Mouse (Mus musculus): ENCODE measurements around the gene Tshz2.

The Tshz2 gene

DNA sequence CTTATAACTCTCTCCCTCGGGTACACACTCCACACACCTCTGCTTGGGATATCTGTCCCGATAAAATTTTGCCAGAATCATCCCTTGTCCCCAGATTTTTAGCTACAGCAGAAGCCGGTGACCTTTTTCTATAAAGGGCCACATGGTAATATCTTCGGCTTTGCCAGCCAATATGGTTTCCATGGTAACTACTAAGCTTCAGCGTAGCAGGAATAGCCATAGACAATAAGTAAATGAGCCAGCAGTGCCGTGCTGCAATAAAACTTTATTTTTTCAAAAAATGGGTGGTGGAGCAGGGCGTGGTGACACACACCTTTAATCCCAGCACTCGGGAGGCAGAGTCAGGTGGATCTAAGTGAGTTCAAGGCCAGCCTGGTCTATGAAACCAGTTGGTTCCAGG, 370.9 kb downstream of the Tshz2 start:
- DNase-seq (ENCODE audit: low spot score), result no peak

DNA sequence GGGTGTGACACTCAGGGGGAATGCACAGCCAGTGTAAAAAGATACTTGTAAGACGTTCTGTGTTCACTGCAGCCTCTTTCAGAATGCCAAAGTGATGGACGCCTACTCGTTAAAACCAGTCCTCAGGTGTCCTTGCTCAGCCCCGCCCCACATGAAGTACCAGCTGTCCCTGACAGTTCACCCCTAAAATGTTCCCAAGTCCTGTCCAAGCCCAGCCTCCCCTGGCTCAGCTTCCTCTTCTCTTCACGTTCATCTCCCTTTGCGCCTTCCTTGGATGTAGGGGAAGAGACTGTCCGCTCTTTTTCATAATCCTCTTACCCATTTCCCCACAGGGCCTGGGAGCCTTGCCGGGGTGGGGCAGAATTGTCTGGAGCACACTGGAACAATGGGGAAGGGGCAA, 374.0 kb downstream of the Tshz2 start:
- DNase-seq (ENCODE audit: low spot score), result no peak

DNA sequence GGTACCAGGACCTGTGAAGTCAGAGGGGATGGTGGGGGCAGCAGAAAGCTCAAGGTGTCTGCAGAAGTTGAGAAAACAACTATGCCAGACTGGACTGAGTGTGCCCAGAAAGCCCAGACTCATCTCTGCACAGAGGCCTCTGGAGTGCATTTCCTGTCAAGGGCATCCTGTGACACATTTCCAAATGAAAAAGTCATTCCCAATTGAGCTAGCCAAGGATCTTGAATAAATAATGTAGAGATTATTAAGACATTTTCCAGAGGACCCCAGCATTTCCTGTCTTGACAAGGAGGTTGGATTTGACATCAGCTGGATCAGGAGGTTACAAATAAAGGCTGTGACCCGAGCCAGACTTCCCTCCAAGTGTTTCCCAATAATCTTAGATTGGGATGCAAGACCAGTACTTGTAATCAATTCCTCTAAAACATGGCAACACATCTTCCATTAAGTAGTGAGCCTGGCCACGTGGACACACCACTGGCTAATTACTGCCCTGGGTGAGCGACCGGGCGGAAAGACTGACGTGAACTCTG, 374.7 kb downstream of the Tshz2 start:
- no peak for DNase-seq (ENCODE audit: low spot score)

DNA sequence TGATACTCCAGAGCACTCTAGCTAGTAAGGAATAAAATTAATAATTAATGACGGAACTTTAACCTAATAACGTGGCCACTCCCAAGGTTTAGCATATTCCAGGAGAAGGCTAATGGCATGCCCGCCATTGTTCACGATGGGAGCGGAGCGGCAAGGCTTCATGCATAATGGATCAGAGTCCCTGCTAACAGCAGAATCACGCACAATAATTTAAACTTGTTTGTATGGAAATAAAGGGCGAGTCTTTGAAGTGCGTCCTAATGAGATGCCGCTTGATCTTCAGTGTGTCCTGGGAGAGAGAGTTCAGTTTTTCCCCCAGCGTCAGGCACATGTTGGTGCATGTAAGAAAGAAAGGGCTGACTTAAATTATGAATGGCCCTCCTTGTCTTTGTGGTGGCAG, 376.9 kb downstream of the Tshz2 start:
- peak; percentile 16 for DNase-seq (ENCODE audit: low spot score)

DNA sequence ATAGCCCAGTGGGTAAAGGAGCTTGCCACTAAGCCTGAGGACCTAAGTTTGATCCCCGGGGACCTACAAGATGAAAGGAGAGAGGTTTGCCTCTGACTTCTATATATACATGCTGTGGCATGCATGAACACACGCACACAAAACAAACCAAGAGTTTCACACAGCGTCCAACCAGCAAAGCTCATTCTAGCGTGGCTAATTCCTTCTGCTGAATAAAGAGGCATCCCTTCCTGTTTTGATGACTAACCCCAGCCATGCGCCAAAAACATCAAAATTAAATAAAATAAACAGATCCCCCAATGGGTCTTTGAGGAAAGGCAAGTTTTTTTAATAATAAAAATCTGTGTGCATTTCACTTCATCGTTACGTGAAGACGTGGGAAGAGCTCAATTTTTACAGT, 379.0 kb downstream of the Tshz2 start:
- no peak for DNase-seq (ENCODE audit: low spot score)

DNA sequence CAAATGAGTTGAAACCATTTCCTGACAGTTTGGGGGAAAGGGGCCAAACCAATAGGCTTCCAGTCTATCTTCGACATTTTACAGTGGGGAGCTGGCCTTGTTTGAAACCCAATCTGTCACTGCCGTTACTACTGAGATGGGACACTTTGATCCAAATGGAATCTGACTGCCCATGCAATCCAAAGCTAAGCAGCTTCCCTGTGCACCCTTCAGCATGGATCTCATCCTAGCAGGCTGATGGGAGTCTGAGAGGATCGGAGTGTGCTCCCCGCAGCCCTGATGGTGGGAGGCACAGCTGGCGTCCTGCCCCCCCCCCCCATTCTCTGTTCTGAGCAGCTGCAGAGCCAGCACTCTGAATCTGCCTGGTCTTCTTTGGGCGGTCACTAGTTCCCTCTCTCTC, 384.5 kb downstream of the Tshz2 start:
- DNase-seq (ENCODE audit: low spot score), result no peak

DNA sequence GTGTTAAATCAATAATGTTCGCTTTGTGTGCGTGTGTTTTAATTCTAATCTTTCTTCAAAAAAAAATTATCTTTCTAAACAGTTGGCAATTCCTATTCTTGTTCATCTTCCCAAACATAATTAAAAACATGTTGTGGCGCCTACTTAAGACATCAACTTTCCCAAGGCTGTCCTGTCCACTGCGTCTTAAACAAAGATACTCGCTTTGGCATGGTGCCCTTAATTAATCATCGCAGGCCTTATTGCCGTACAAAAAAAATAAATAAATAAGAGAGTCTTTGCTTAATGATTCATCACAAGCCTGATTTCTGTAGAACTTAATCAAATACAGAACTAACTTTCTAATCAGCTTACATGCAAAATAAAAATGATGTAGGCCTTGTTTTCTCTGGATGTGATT, 385.1 kb downstream of the Tshz2 start:
- no peak for DNase-seq (ENCODE audit: low spot score)

DNA sequence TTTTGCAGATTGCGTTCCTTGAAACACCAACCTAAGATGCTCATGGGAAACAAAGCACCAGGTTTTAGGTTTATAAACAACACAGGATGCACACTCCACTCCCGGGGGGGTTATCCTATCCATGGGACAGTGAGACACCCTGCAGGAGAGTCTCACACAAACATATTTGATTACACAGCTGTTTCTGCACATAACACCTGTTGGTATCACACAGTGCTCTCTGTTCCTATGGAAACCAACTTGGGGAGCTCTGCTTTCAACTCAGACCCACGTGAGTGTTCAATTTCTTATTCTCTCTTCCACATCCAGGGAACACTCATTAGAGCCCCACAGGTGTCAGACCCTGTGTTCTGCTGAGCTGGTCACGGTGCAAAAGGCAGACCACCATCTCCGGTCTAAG, 390.1 kb downstream of the Tshz2 start:
- DNase-seq (ENCODE audit: low spot score), result no peak

DNA sequence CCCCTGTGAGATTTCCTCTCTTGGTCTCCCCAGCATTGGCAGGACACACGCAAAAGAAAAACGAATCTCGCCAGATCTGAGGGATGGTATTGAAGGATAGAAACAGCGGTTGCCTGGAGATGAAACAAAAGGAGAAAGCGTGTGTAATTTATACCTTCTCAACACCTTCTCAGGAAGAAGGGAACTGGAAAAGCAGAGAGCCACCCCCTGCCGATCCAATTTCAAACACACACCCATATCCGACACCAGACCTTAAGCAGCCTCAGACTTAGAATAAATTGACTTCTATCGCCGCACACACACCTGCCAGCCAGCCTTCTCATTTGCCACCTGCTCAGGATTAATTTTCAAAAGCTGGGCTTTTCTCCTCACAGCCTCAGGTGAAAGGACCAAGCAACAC, 390.9 kb downstream of the Tshz2 start:
- DNase-seq (ENCODE audit: low spot score), result no peak

DNA sequence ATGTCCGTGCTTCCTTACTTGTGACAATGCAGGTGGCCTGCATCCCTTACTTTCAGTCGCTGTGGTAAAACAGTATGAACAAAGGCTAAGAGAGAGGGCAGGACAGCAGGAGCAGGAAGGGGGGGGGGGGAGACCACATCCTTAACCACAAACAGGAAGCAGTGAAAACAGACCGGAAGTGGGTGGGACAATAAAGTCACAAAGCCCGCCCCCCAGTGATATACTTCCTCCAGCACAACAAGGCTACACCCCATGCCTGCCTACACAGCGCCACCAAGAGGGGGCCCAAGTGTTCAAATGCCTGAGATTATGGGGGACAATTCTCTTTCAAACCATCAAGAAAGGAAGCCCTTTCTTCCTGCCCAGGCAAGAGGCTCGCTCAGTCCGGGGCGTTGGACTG, 392.1 kb downstream of the Tshz2 start:
- DNase-seq (ENCODE audit: low spot score), result no peak

DNA sequence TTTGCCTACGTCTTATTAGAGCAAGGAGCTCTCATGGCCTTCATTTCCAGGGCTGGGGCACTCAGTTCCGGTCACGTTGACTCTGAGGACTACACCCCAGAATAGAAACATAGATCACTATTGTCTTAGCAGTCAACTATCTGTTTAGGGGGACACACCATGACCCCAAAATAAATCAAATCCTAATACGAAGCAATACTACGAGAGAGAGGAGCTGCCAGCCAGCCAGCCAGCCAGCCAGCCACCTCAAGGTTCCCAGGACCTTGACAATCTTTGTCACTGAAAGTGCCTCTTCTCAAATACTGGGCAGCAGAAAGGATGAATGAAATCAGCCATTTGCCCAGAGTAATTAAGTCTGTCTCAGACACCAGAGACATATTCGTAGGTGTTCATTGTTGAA, 393.1 kb downstream of the Tshz2 start:
- DNase-seq (ENCODE audit: low spot score), result no peak

DNA sequence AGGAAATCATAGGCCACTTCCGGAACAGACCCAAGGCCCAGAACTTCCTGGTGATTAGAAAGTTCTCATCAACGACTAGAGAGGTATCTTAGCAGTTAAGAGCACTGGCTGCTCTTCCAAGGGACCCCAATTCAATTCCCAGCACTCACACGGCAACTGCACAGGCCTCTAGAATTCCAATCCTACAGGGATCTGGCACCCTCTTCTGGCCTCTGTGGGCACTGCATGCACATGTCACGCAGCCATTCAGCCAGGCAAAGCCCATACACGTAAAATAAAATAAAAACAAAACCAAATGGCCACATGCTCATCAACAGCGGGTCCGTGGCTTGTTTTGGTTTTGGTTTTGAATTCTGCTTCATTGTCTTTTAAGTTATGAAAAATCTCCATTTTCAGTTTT, 395.0 kb downstream of the Tshz2 start:
- no peak for DNase-seq (ENCODE audit: low spot score)

DNA sequence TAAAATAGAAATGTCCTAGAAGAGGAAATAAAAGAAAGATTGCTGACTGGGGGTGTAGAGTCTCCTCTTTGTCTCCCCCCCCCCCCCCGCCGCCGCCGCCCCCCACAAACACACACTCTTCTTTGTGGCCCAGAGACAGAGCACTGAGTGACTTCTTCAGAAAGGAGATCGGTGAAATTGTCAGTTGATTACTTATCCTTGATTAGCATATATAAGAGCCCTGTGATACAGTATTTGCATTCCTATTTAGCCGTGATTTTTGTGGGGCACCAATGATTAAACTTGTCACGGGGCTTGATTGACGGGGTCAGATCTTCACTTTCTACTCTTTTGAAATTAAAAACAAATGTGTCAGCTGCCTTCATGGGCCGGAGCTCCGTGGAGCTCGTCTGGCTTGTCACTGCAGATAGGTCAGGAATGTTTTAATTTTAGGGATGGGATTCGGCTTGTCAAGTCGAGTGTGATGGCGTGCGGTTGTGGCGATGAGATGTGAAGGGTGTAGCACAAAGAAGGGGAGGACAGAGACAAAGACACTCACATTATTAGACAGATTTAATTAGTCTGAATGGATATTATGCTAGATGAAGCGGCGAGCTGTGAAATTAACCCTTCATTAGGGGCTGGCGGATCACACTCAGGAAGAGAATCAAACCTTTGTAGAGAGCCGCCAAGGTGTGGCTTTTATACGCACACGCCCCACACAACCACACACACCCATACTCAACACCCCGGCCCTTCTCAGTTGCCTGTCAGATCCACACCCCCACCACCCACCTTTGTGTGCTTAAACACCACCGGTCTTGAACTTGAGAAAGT, 395.9 kb downstream of the Tshz2 start:
- no peak for DNase-seq (ENCODE audit: low spot score)

DNA sequence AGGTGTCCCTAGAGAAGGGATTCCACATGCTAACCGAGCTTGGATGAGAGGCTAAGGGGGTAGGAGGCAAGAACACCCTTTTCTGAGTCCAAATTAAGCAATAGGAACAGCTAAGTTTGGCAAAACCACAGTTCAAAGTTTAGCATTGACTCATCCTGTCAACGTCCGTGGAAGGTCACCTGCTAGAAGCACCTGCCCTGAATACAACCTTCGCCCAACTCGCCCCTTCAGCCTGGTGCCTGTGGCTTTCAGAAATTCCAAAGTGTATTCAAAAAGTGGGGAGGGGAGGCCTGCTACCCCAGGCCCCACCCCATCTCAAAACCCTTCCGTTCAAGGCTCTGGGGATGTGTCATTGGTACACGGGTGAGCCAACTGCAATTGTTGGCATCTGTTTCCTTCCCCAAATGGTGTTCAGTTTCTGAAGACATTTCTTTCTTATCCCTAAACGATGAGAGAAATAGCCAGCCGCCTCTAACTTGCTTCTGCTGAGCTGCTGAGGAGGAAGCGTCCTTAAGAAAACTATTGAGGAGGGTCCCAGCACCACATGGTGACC, 396.6 kb downstream of the Tshz2 start:
- no peak for DNase-seq (ENCODE audit: low spot score)

DNA sequence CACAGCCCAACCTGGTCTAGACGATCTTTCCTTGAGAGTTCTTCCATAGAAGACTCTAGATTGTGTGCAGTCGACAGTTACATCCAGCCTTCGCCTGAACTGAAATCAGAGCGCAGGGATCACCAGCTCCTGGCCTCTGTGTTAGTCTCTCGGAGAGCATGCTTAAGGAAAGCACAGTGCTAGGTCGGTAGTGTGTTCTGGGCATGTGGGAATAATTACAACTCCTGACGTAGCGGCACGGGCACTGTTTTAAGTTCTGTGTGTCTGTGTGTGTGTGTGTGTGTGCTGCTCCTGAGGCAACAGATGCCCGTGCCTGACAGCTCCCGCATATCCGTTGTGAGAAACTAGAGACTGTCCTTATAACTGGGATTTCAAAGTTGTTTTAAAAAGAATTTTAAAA, 398.4 kb downstream of the Tshz2 start:
- DNase-seq (ENCODE audit: low spot score), result no peak

DNA sequence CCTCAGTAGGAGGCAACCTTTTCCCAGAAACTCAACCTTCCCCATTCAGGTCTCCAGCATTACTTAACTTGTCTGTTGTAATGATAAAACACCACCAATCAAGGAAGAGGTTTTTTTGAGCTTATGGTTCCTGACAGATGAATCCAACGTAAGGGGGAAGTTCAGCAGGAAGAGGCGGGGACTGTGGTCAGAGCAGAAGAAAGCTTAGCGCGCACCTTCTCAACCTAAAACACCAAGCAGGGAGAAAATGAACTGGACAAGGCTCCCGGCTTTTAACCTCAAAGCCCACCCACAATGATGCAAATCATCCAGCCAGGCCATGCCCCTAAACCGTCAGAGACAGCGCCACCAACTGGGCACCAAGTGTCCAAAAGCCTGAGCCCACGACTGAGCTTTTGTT, 399.1 kb downstream of the Tshz2 start:
- DNase-seq (ENCODE audit: low spot score), result no peak

DNA sequence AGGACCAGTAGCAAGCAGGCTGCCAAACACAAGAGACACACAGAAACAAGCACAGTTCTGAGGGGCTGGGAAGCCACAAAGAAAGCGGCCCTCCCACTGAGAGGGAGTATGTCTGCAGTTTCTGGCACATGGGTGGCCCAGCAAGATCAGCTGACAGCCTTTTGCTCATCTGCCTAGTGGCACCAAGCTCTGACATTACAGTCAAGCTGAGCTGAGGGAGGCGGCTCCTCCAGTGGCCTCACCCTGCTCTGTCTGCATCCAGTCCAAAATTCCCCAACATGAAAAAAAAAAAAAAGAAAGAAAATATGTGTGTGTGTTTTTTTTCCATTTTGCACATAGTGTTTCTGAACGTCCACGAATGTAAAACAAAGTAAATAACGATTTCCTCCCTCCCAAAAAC, 400.4 kb downstream of the Tshz2 start:
- DNase-seq (ENCODE audit: low spot score), result no peak

DNA sequence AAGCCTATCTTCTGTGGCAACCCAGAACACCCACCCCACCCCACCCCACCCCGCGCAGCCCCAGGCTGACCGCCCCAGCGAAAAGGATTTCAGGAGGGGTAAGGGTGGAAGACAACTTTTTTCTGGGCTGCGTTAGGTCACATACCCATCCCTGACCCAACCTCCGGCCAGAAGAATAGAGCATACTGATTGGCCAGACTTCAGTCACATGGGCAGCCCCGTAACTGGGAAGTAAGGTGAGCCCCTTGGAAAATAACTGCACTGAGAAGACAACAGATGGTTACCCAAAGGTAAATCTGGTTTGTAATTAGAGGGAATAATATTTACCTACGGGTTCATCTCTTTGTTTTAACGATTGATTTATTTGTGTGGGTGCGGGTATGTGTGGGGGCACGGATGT, 402.0 kb downstream of the Tshz2 start:
- DNase-seq (ENCODE audit: low spot score), result no peak

DNA sequence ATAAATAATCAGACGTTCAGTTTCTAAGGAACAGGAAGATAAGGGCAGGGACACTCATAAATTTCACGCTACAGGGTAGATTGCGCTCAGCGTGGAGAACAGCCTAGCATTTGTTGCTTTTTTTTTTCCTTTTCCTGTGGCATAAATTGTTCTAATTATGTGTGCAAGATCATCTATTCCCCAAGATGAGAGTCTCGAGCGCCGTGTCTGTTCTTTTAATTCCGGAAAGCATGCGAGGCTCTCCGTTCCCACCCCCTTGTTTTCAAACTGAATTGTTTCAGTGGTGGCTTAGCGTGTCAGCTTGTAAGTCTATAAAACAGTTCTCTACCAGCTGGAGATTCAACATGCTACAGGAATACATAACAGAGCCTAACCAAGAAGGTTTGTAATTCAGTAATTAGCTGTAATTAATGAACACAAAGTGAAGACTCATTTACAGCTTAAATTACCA, 404.0 kb downstream of the Tshz2 start:
- no peak for DNase-seq (ENCODE audit: low spot score)

DNA sequence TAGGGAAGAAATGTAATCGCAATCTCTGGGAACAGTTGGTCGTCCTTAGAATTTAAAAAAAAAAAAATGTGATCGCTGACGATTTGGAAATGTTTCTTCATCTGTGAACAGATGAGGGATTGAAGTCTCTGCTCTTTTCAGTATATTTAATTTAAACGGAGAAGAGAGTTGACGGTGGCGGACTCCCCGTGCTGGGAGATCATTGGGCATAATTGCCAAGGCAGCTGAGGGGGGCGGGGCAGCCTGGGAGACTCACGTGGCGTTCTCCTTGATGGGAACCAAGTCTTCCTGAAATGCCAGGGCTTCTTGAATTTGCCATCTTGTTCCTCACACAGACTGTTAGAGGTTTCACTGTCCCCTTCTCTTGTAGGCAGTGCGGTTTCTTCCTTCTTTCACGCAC, 404.5 kb downstream of the Tshz2 start:
- DNase-seq (ENCODE audit: low spot score), result no peak

DNA sequence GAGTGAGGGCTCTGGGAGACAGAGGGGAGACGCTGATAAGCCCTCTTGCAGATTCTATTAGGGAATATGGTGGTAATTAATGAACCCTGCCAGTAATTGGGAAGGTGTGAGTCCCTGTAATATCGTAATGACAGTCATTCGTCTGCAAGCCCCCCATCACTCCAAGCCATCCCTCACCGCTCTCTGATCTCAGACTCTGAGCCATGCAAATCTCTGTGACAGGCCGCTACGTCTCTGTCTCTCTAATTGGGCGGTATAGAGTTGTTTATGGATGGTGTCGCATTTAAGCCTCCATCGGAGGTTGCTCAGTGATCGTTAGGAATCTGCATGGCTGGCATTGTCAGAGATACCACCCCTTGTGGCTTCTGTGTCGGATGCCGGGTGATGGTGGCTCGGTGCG, 407.0 kb downstream of the Tshz2 start:
- no peak for DNase-seq (ENCODE audit: low spot score)

DNA sequence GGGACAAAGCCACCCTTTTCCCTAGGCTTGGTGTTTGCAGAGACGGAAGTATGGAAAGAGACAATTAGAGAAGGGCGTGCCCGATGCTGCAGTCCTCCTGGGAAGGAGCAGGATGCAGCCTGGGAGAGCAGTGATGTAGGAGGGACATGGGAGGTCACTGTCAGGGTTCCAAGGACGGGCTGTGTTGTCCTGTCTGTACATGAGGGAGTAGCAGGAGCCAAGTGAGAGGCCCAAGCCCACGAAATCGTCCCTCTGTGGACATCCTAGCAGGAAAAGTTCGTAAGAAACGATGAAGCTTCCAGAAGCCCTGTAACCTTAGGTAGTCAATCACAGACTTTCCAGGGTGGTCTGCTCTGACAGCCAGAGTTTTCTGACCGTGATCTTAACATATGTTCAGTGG, 408.3 kb downstream of the Tshz2 start:
- DNase-seq (ENCODE audit: low spot score), result no peak

DNA sequence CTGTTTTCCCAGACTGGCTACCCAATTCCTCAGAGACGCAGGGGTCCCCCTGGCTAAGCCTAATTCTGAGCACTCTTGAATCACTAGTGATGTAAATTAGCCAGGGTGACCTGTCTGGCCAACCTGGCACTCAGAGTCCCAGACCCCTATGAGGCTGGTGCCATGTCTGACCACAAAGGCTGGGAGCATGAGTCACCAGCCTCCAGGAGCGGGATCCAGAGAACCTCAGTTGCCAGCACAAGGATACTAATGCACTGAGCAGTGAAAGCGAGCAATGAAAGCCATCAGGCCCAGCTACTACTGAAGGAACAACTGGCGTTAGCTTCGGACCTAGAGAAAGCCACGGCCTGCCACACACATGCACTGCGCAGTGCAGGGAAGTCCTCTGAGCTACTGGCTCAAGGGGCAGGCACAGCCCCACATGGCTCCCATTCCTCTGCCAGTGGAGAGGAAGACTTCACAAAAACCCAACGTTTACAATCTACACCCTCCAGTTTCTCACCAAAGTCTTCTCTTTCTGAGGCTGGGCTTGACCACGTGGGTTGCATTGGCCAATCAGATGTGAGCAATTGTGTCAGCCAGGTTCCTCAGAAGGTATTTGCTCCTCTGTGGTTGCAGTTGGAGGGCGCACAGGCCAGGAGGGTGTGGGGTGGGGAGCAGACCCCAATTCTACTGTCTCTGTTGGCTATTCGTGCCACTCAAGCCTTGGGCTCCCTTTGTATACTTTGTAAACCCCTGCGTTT, 409.8 kb downstream of the Tshz2 start:
- no peak for DNase-seq (ENCODE audit: low spot score)

Measured in embryo, embryonic 10.5 days (tissue).